Mouse (Mus musculus): Measurements from ENCODE around the gene Pola1.

DNA sequence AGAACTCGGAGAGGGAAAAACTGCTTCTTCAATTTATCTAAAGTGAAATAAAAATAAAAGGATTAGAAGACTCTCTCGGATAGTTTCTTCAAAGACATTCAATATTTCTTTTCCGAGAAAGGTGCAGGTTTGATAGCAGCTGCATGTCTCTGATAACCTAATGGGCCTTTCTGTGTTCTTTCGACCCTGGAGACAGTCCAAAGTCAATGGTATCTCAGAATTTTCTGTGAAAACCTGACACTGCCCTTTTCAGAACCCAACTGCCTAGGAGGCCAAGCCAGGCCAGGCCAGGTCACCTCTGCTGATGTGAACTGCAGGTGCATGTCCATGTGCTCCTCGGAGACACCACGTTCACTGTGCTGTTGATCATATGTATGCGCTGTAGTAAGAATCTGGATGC is 326.2 kb downstream of the Pola1 start:
- TF ChIP-seq CTCF (IDR thresholded peaks at IDR 0.05; ENCODE audit: low read depth, low read length): no peak
- TF ChIP-seq POLR2A (IDR thresholded peaks at IDR 0.05; ENCODE audit: extremely low read depth, insufficient read depth, low read length): no peak
